Mouse (Mus musculus) stomach, postnatal 0 days (tissue): ENCODE measurements at regions not wholly inside any gene's neighbourhood (a gene's known extent, or its start where the extent isn't known, plus 50 kb on each side); places are given as distances from the start of the nearest gene placed in this dataset.

Experiments
- ATAC-seq: fragments of 200-750 bp; cut with Nextera tagmentation; 2 replicates; pipeline ENCODE4 v1.8.0; 2017; ENCODE audit not compliant: low FRiP score, low TSS enrichment
- DNase-seq: peaks from one replicate; pipeline ENCODE4 v3.0.0-alpha.2; 2016; ENCODE audit warnings: low spot score
- H3K27ac ChIP-seq: fragments of 300-500 bp; sonication (generic); replicated peaks from 2 replicates; pipeline ENCODE4 v1.5.1; 2014; ENCODE audit warnings: mild to moderate bottlenecking, control low read depth
- H3K27me3 ChIP-seq: fragments of 300-500 bp; sonication (generic); 2 replicates; pipeline ENCODE4 v1.6.1; 2014; ENCODE audit warnings: low read length; ENCODE audit not compliant: control insufficient read depth, insufficient read depth
- H3K36me3 ChIP-seq: fragments of 300-500 bp; sonication (generic); 2 replicates; pipeline ENCODE4 v1.6.1; 2014; ENCODE audit warnings: low read length, mixed read lengths; ENCODE audit not compliant: control insufficient read depth, insufficient read depth
- H3K4me1 ChIP-seq: fragments of 300-500 bp; sonication (generic); replicated peaks from 2 replicates; pipeline ENCODE4 v1.6.1; 2014; ENCODE audit warnings: antibody characterized with exemption; ENCODE audit not compliant: control insufficient read depth, insufficient read depth
- H3K4me2 ChIP-seq: fragments of 300-500 bp; sonication (generic); replicated peaks from 2 replicates; pipeline ENCODE4 v1.6.1; 2014; ENCODE audit warnings: low read depth, mild to moderate bottlenecking, control low read depth, moderate library complexity
- H3K4me3 ChIP-seq: fragments of 300-500 bp; sonication (generic); 2 replicates; pipeline ENCODE4 v1.5.1; 2014; ENCODE audit warnings: low read depth, low read length, control low read depth
- H3K9ac ChIP-seq: fragments of 300-500 bp; sonication (generic); 2 replicates; pipeline ENCODE4 v1.6.1; 2014; ENCODE audit warnings: mild to moderate bottlenecking, low read length, control low read depth, mixed read lengths
- H3K9me3 ChIP-seq: fragments of 300-500 bp; sonication (generic); 2 replicates; pipeline ENCODE4 v1.6.1; 2016; ENCODE audit warnings: low read length; ENCODE audit not compliant: control insufficient read depth
- CTCF ChIP-seq: IDR thresholded peaks from 2 replicates; pipeline ENCODE4 v1.5.1; 2016; ENCODE audit warnings: antibody characterized with exemption, low read depth, mild to moderate bottlenecking, moderate library complexity
- EP300 ChIP-seq: optimal IDR thresholded peaks from 2 replicates; pipeline ENCODE3; 2016; ENCODE audit warnings: antibody characterized with exemption
- WGBS: fragments of 180-500 bp; shearing (Covaris S2); extraction: QIAGEN DNeasy Blood & Tissue Kit; methylation state at CpG from one replicate; pipeline ENCODE4 v1.1.7; 2014; 5-methylcytosine and 5-hydroxymethylcytosine counted together

- TF ChIP-seq CTCF: no peak
- TF ChIP-seq EP300: no peak
- Histone ChIP-seq H3K4me3 (no peak overlapping the region), H3K4me2 (no peak overlapping the region), H3K9ac (no peak overlapping the region), H3K36me3 (no peaks in the 10 kb centered on the region), H3K4me1 (0 out of 2 replicates have a peak, but pooled peaks cover 8% of the 10 kb centered on the region), H3K27me3 (no peaks in the 10 kb centered on the region), H3K27ac (no peak overlapping the region), H3K9me3 (no peaks in the 10 kb centered on the region)
- DNase-seq (no peak), ATAC-seq (no peak)
- WGBS: 60% methylated on average over 4 of the region's 4 CpGs
Measured at GRCm38 (mm10) chr10:111574231-111574630, 68.1 kb downstream of the Phlda1 start.

DNA sequence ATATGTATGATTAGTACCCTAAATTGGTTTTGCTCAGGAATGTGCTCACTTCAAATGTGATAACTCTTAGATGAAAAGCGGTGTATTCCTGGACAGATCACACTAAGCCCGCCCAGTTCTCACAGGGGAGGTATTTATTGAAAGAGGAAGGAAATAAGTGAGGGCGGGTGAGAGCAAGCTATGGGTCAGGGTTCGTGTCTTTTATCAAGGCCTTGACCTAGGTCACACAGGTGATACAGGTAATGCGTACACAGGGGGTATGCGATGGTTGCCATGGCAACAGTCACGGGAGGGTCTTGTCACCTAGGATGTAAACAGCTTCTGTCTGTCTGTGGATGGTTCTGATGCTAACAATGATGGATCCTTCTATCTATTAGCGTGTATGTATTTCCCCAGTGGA is 68.7 kb downstream of the Phlda1 start:
- H3K36me3 ChIP-seq: no peaks in the 10 kb centered on the region
- no peaks in the 10 kb centered on the region for H3K27me3 ChIP-seq
- no peak for TF ChIP-seq CTCF
- TF ChIP-seq EP300: no peak
- WGBS: 67% methylated on average over 8 of the region's 8 CpGs
- no peak overlapping the region for H3K27ac ChIP-seq
- no peak overlapping the region for H3K9ac ChIP-seq
- ATAC-seq: no peak
- H3K4me1 ChIP-seq: 0 out of 2 replicates have a peak, but pooled peaks cover 8% of the 10 kb centered on the region
- no peak overlapping the region for H3K4me2 ChIP-seq
- H3K9me3 ChIP-seq: no peaks in the 10 kb centered on the region
- H3K4me3 ChIP-seq: no peak overlapping the region
- DNase-seq: no peak

- peak; percentile 46; the same call in 1 of the 2 replicates for ATAC-seq
- Histone ChIP-seq H3K4me2 (peak overlapping the region; percentile 27), H3K4me3 (no peak overlapping the region), H3K9ac (no peak overlapping the region), H3K27me3 (no peaks in the 10 kb centered on the region), H3K9me3 (no peaks in the 10 kb centered on the region), H3K4me1 (peaks cover 8% of the 10 kb centered on the region; the same call in 1 of the 2 replicates), H3K36me3 (no peaks in the 10 kb centered on the region), H3K27ac (peak overlapping the region; percentile 81)
- DNase-seq: peak; percentile 37
- WGBS: 48% methylated on average over 5 of the region's 5 CpGs
- TF ChIP-seq EP300 (no peak), CTCF (no peak)
Measured at GRCm38 (mm10) chr10:111575256-111575655, 69.2 kb downstream of the Phlda1 start.

GRCm38 (mm10) chr10:111575926-111576325 is 69.8 kb downstream of the Phlda1 start:
- 6% methylated on average over 5 of the region's 5 CpGs for whole genome bisulfite sequencing
- peak; percentile 94 for ATAC-seq
- peak; percentile 64 for DNase-seq
- H3K27ac ChIP-seq: peak overlapping the region; percentile 81
- no peak overlapping the region for H3K4me3 ChIP-seq
- peak; percentile 71 for TF ChIP-seq EP300
- TF ChIP-seq CTCF: no peak
- no peaks in the 10 kb centered on the region for H3K9me3 ChIP-seq
- peaks cover 8% of the 10 kb centered on the region; the same call in 1 of the 2 replicates for H3K4me1 ChIP-seq
- H3K4me2 ChIP-seq: peak overlapping the region; percentile 27
- H3K9ac ChIP-seq: no peak overlapping the region
- no peaks in the 10 kb centered on the region for H3K36me3 ChIP-seq
- H3K27me3 ChIP-seq: no peaks in the 10 kb centered on the region

GRCm38 (mm10) chr10:111576395-111577069 is 70.4 kb downstream of the Phlda1 start:
- WGBS: 32% methylated on average over 10 of the region's 10 CpGs
- Histone ChIP-seq H3K4me1 (peaks cover 8% of the 10 kb centered on the region; the same call in 1 of the 2 replicates), H3K27me3 (no peaks in the 10 kb centered on the region), H3K4me2 (0 out of 2 replicates have a peak overlapping the region, but pooled peaks have one; percentile 11), H3K4me3 (no peak overlapping the region), H3K9ac (no peak overlapping the region), H3K9me3 (no peaks in the 10 kb centered on the region), H3K27ac (peak overlapping the region; percentile 67), H3K36me3 (no peaks in the 10 kb centered on the region)
- peak; percentile 73 for DNase-seq
- peak; percentile 90 for ATAC-seq
- no peak for TF ChIP-seq CTCF
- no peak for TF ChIP-seq EP300

- H3K27me3 ChIP-seq: no peaks in the 10 kb centered on the region
- no peaks in the 10 kb centered on the region for H3K36me3 ChIP-seq
- TF ChIP-seq CTCF: no peak
- no peak for TF ChIP-seq EP300
- no peaks in the 10 kb centered on the region for H3K9me3 ChIP-seq
- H3K4me3 ChIP-seq: no peak overlapping the region
- ATAC-seq (no peak), DNase-seq (no peak)
- 60% methylated on average over 5 of the region's 5 CpGs for WGBS
- H3K9ac ChIP-seq: no peak overlapping the region
- H3K4me1 ChIP-seq: peaks cover 8% of the 10 kb centered on the region; the same call in 1 of the 2 replicates
- H3K4me2 ChIP-seq: no peak overlapping the region
- H3K27ac ChIP-seq: no peak overlapping the region
Measured at GRCm38 (mm10) chr10:111578536-111578935, 72.5 kb downstream of the Phlda1 start.
